8 mouse cellular contexts compared by ENCODE assay signal in genomic region chr4:132462836-132463235, GRCm38 (mm10). TPM values are rescaled to one million over a fixed set of nuclear protein-coding genes. Genes with fewer than 3 reads are reported as not detected.
DNase-seq lines count a peak whose midpoint lies in the region; ATAC-seq and TF ChIP-seq lines count a peak whose summit lies in the region.

No protein-coding gene starts in this region.

- H3K9me3 ChIP-seq in heart, embryonic 13.5 days: no peaks in the 10 kb centered on the region
- H3K9me3 ChIP-seq in CH12.LX (replicated peaks; ENCODE audit: low read length): no peaks in the 10 kb centered on the region
- no peaks in the 10 kb centered on the region for H3K9me3 ChIP-seq in forebrain, embryonic 10.5 days
- no peaks in the 10 kb centered on the region for H3K9me3 ChIP-seq in liver, embryonic 14.5 days (ENCODE audit: control insufficient read depth, low read length)

- WGBS in heart, embryonic 13.5 days: 10% methylated on average over 11 of the region's 11 CpGs
- WGBS in forebrain, embryonic 10.5 days: 16% methylated on average over 11 of the region's 11 CpGs
- 10% methylated on average over 11 of the region's 11 CpGs for WGBS in liver, embryonic 14.5 days (ENCODE audit: insufficient replicate concordance)

- no peak for TF ChIP-seq EP300 in CH12.LX (IDR thresholded peaks at IDR 0.05; ENCODE audit: low read length)
- TF ChIP-seq EP300 in liver, embryonic 14.5 days (IDR thresholded peaks at IDR 0.05; ENCODE audit: low read depth): no peak

- peak overlapping the region; percentile 93 for H3K4me3 ChIP-seq in heart, embryonic 13.5 days
- peak overlapping the region; percentile 73 to 83 (median 77) for H3K4me3 ChIP-seq in CH12.LX (replicated peaks in 1 of 3; ENCODE audit: low read depth in 2 of 3, low read length in 2 of 3, poor library complexity in 1 of 3)
- peak overlapping the region; percentile 85 for H3K4me3 ChIP-seq in forebrain, embryonic 10.5 days
- peak overlapping the region; percentile 75 to 87 for H3K4me3 ChIP-seq in liver, embryonic 14.5 days (ENCODE audit: insufficient read depth in 1 of 2, low read depth in 2 of 2, low read length in 2 of 2)

- peak overlapping the region; percentile 92 for H3K9ac ChIP-seq in heart, embryonic 13.5 days
- peak overlapping the region; percentile 89 for H3K9ac ChIP-seq in CH12.LX (ENCODE audit: insufficient read depth, low read depth)
- peak overlapping the region; percentile 85 for H3K9ac ChIP-seq in liver, embryonic 14.5 days (replicated peaks)

- no peak for DNase-seq in heart, adult 18-20 months
- peak; percentile 30 for DNase-seq in CH12.LX (ENCODE audit: extremely low read depth)
- DNase-seq in forebrain, embryonic 10.5 days (ENCODE audit: extremely low spot score, low spot score): no peak
- no peak for DNase-seq in liver, embryonic 14.5 days (ENCODE audit: low read depth in 3 of 3, low spot score in 3 of 3)
- no peak for DNase-seq in layer of hippocampus, adult 8-10 months (ENCODE audit: low spot score in 2 of 2)
- DNase-seq in left cerebral cortex, adult 8-10 months (ENCODE audit: low spot score in 2 of 2): no peak

- TF ChIP-seq CTCF in CH12.LX (conservative IDR thresholded peaks at IDR 0.05 in 1 of 2, IDR thresholded peaks at IDR 0.05 in 1 of 2; ENCODE audit: low read depth in 2 of 2, low read length in 2 of 2): no peak
- no peak for TF ChIP-seq CTCF in liver, embryonic 14.5 days (IDR thresholded peaks at IDR 0.05; ENCODE audit: low read depth)

- ATAC-seq in heart, embryonic 13.5 days (ENCODE audit: extremely low read depth, insufficient number of reproducible peaks, low FRiP score, low TSS enrichment): no peak
- no peak for ATAC-seq in liver, embryonic 14.5 days (ENCODE audit: insufficient read depth)
- ATAC-seq in monocyte, adult 5-6 weeks (replicated peaks; ENCODE audit: insufficient number of reproducible peaks, low FRiP score, low TSS enrichment, poor library complexity, severe bottlenecking): no peak

- TF ChIP-seq RAD21 in CH12.LX (IDR thresholded peaks at IDR 0.05; ENCODE audit: low read depth, low read length): no peak

- no peak for TF ChIP-seq POLR2A in CH12.LX (IDR thresholded peaks at IDR 0.05; ENCODE audit: low read depth, low read length)

- H3K27ac ChIP-seq in heart, embryonic 13.5 days (replicated peaks): peak overlapping the region; percentile 73; the same call in 1 of the 2 replicates
- no peak overlapping the region for H3K27ac ChIP-seq in CH12.LX (ENCODE audit: insufficient read depth, low read depth)
- H3K27ac ChIP-seq in forebrain, embryonic 10.5 days: peak overlapping the region; percentile 89
- H3K27ac ChIP-seq in liver, embryonic 14.5 days: peak overlapping the region; percentile 57; the same call in 1 of the 2 replicates

- peaks cover 22% of the 10 kb centered on the region for H3K4me1 ChIP-seq in heart, embryonic 13.5 days
- peaks cover 7 to 28% of the 10 kb centered on the region in 2 experiments for H3K4me1 ChIP-seq in CH12.LX (ENCODE audit: control insufficient read depth in 1 of 2, insufficient read depth in 2 of 2)
- H3K4me1 ChIP-seq in forebrain, embryonic 10.5 days: peaks cover 21% of the 10 kb centered on the region
- H3K4me1 ChIP-seq in liver, embryonic 14.5 days (replicated peaks; ENCODE audit: control insufficient read depth in 2 of 2, insufficient read depth in 2 of 2, low read length in 1 of 2): peaks cover 6 to 7% of the 10 kb centered on the region in 2 experiments

- peaks cover 42% of the 10 kb centered on the region for H3K36me3 ChIP-seq in heart, embryonic 13.5 days
- peaks cover 22 to 37% of the 10 kb centered on the region in 2 experiments for H3K36me3 ChIP-seq in CH12.LX (replicated peaks in 1 of 2; ENCODE audit: control insufficient read depth in 1 of 2, insufficient read depth in 1 of 2, low read length in 1 of 2)
- peaks cover 44% of the 10 kb centered on the region for H3K36me3 ChIP-seq in forebrain, embryonic 10.5 days (replicated peaks)
- peaks cover 35% of the 10 kb centered on the region for H3K36me3 ChIP-seq in liver, embryonic 14.5 days (replicated peaks; ENCODE audit: control insufficient read depth, insufficient read depth, low read depth)

- H3K79me2 ChIP-seq in CH12.LX (replicated peaks; ENCODE audit: control insufficient read depth, extremely low read depth, insufficient read depth, poor library complexity, severe bottlenecking): peaks cover 38% of the 10 kb centered on the region

- H3K4me2 ChIP-seq in heart, embryonic 13.5 days: peak overlapping the region; percentile 94
- H3K4me2 ChIP-seq in CH12.LX (ENCODE audit: insufficient read depth, low read depth, poor library complexity, severe bottlenecking): peak overlapping the region; percentile 56
- H3K4me2 ChIP-seq in liver, embryonic 14.5 days (ENCODE audit: low read depth): peak overlapping the region; percentile 78

- in situ Hi-C loops in CH12.LX (cut with MboI; ENCODE audit: low pct_ligation_motif_present, low pct_unique_long_range_greater_than_20kb, low sequenced_read_pairs): no loop called here

- dilution Hi-C loops in CH12.LX (cut with MboI; ENCODE audit: extremely low pct_ligation_motif_present, extremely low pct_unique_long_range_greater_than_20kb, low sequenced_read_pairs): no loop called here

- no peaks in the 10 kb centered on the region for H3K27me3 ChIP-seq in heart, embryonic 13.5 days (replicated peaks)
- H3K27me3 ChIP-seq in CH12.LX (replicated peaks): no peaks in the 10 kb centered on the region
- no peaks in the 10 kb centered on the region for H3K27me3 ChIP-seq in forebrain, embryonic 10.5 days (ENCODE audit: poor library complexity, severe bottlenecking)
- no peaks in the 10 kb centered on the region for H3K27me3 ChIP-seq in liver, embryonic 14.5 days (ENCODE audit: control insufficient read depth, insufficient read depth, low read length)

TF ChIP-seq in CH12.LX, 34 proteins besides CTCF, POLR2A, EP300 and RAD21:
- no peak for TF ChIP-seq ETS1 (conservative IDR thresholded peaks at IDR 0.05; ENCODE audit: low read depth, low read length)
- TF ChIP-seq JUND (conservative IDR thresholded peaks at IDR 0.05; ENCODE audit: low read depth, low read length): no peak
- no peak for TF ChIP-seq ELF1 (IDR thresholded peaks at IDR 0.05; ENCODE audit: low read depth, low read length)
- TF ChIP-seq ZC3H11A (IDR thresholded peaks at IDR 0.05; ENCODE audit: low read depth, low read length): no peak
- no peak for TF ChIP-seq BHLHE40 (IDR thresholded peaks at IDR 0.05; ENCODE audit: low read depth, low read length)
- no peak for TF ChIP-seq JUN (IDR thresholded peaks at IDR 0.05; ENCODE audit: insufficient read depth, low read depth, low read length)
- no peak for TF ChIP-seq MAZ (IDR thresholded peaks at IDR 0.05; ENCODE audit: low read depth, low read length)
- no peak for TF ChIP-seq ZNF384 (IDR thresholded peaks at IDR 0.05; ENCODE audit: low read depth, low read length)
- TF ChIP-seq MXI1 (IDR thresholded peaks at IDR 0.05; ENCODE audit: low read depth, low read length): no peak
- no peak for TF ChIP-seq POLR2AphosphoS2 (IDR thresholded peaks at IDR 0.05; ENCODE audit: low read depth, low read length)
- TF ChIP-seq NRF1 (IDR thresholded peaks at IDR 0.05; ENCODE audit: low read depth, low read length): no peak

RNA-seq across cellular contexts. Expression of gene Med18, which starts 0.9 kb away (rescaled TPM):
- 13.9 and 15.8 TPM in 2 replicates for polyA plus RNA-seq in heart, embryonic 13.5 days (2015; fragmentation: Nextera tagmentation; extraction: Ambion mirVana)
- 1 to 10 TPM; 4.1 to 4.5 TPM for total RNA-seq in heart, adult 18-20 months (2021)
- total RNA-seq in CH12.LX (2012; rRNA removed) (17.6 and 20.9 TPM in 2 replicates), CH12.LX (2014; rRNA removed) (13.9 and 15.5 TPM in 2 replicates)
- 12.7 TPM in 2 replicates for polyA plus RNA-seq in CH12.LX (2012; ENCODE audit: insufficient read length, low read depth)
- polyA plus RNA-seq in forebrain, embryonic 10.5 days (2016; fragmentation: Nextera tagmentation; extraction: Ambion mirVana): 39.8 and 41.8 TPM in 2 replicates
- polyA plus RNA-seq in liver, embryonic 14.5 days (2012; rRNA removed): 4.0 and 4.3 TPM in 2 replicates
- 3.4 and 3.9 TPM in 2 replicates for polyA plus RNA-seq in liver, embryonic 14.5 days (2014; fragmentation: Nextera tagmentation; extraction: Ambion mirVana)
- 10 to 100 TPM in 1 of 4 experiments, 1 to 10 TPM in 3; 8.3 to 10.3 (median 9.2) TPM for total RNA-seq in layer of hippocampus, adult 8-10 months (2022)
- 1.3 to 9.4 TPM (median 8.8 TPM) in 3 replicates for total RNA-seq in monocyte, adult 5-6 weeks (2017)
- total RNA-seq in left cerebral cortex, adult 8-10 months (2022): 10 to 100 TPM in 2 of 4 experiments, 1 to 10 TPM in 2; 9.2 to 12.0 (median 9.8) TPM

RNA-seq across cellular contexts. Expression of gene Phactr4, which starts 40.5 kb away (rescaled TPM):
- 15.9 and 16.7 TPM in 2 replicates for polyA plus RNA-seq in heart, embryonic 13.5 days (2015; fragmentation: Nextera tagmentation; extraction: Ambion mirVana)
- 10 to 100 TPM; 17.6 to 20.1 TPM for total RNA-seq in heart, adult 18-20 months (2021)
- total RNA-seq in CH12.LX (2012; rRNA removed) (1.0 and 1.4 TPM in 2 replicates), CH12.LX (2014; rRNA removed) (0.72 and 0.95 TPM in 2 replicates)
- 9.6 and 9.9 TPM in 2 replicates for polyA plus RNA-seq in CH12.LX (2012; ENCODE audit: insufficient read length, low read depth)
- 22.5 and 24.7 TPM in 2 replicates for polyA plus RNA-seq in forebrain, embryonic 10.5 days (2016; fragmentation: Nextera tagmentation; extraction: Ambion mirVana)
- polyA plus RNA-seq in liver, embryonic 14.5 days (2012; rRNA removed): 6.2 and 7.4 TPM in 2 replicates
- polyA plus RNA-seq in liver, embryonic 14.5 days (2014; fragmentation: Nextera tagmentation; extraction: Ambion mirVana): 10.9 and 14.0 TPM in 2 replicates
- total RNA-seq in layer of hippocampus, adult 8-10 months (2022): 10 to 100 TPM in 3 of 4 experiments, 1 to 10 TPM in 1; 9.0 to 14.0 (median 12.6) TPM
- 3.2 to 22.5 TPM (median 9.0 TPM) in 3 replicates for total RNA-seq in monocyte, adult 5-6 weeks (2017)
- 10 to 100 TPM in 2 of 4 experiments, 1 to 10 TPM in 2; 8.9 to 14.6 (median 11.9) TPM for total RNA-seq in left cerebral cortex, adult 8-10 months (2022)

RNA-seq across cellular contexts. Expression of gene Sesn2, which starts 47.5 kb away (rescaled TPM):
- 7.3 and 8.4 TPM in 2 replicates for polyA plus RNA-seq in heart, embryonic 13.5 days (2015; fragmentation: Nextera tagmentation; extraction: Ambion mirVana)
- total RNA-seq in heart, adult 18-20 months (2021): 1 to 10 TPM; 2.8 TPM
- total RNA-seq in CH12.LX (2012; rRNA removed) (44.3 and 68.1 TPM in 2 replicates), CH12.LX (2014; rRNA removed) (35.4 and 35.6 TPM in 2 replicates)
- polyA plus RNA-seq in CH12.LX (2012; ENCODE audit: insufficient read length, low read depth): 31.5 and 40.1 TPM in 2 replicates
- polyA plus RNA-seq in forebrain, embryonic 10.5 days (2016; fragmentation: Nextera tagmentation; extraction: Ambion mirVana): 12.0 and 13.5 TPM in 2 replicates
- 3.4 TPM in 2 replicates for polyA plus RNA-seq in liver, embryonic 14.5 days (2012; rRNA removed)
- polyA plus RNA-seq in liver, embryonic 14.5 days (2014; fragmentation: Nextera tagmentation; extraction: Ambion mirVana): 3.3 and 4.1 TPM in 2 replicates
- total RNA-seq in layer of hippocampus, adult 8-10 months (2022): 10 to 100 TPM; 13.1 to 14.5 (median 14.4) TPM
- 4.9 to 6.0 TPM (median 5.2 TPM) in 3 replicates for total RNA-seq in monocyte, adult 5-6 weeks (2017)
- total RNA-seq in left cerebral cortex, adult 8-10 months (2022): 10 to 100 TPM in 2 of 4 experiments, 1 to 10 TPM in 2; 9.7 to 12.3 (median 10.1) TPM
